Mouse (Mus musculus): ENCODE measurements around the gene Nhlh1.

Nhlh1 gene

DNA sequence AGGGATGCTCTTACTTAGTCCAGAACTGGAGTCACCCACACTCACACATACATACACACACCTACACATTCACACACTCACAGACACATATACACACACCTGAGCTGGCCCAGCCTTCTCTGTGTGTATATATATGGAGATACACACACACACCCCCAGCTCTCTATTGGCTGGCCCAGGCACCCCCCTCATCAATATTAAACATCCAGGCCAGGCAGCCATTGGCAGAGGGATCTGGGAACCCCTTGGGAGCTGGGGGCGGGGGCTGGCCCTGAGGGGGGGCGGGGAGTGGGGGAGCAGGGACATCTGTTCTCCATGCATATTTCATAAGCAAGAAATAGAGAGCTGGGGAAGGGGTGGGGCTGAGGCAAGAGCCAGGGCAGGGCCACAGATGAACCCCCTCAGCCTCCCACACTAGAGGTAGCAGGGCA is at the start of gene Nhlh1:
Gene Nhlh1, minus strand, starts transcription at position 83 of the 431 bp plus-strand sequence.
- in situ Hi-C loops (cut with MseI, MboI), result no loop called here

DNA sequence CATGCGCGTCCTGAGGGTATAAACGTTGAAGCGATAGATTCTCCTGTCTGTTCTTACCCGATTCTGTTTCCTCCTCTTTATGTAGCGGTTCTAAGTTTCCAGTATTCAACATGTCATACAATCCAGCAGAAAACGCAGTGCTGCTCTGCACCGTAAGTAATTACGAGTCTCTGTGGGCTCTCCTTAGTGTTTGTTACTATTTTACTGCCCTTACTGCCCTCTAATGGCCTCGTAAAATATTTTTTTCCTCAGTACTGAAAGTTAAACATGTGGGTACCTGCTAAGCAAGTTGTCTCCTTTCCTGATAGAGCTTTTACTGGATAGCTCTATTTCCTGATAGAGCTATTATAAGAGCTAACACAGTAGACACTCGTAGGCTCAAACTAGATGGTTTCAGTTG is 47.7 kb upstream of the Nhlh1 start:
- in situ Hi-C loops (cut with MseI, MboI), result no loop called here

DNA sequence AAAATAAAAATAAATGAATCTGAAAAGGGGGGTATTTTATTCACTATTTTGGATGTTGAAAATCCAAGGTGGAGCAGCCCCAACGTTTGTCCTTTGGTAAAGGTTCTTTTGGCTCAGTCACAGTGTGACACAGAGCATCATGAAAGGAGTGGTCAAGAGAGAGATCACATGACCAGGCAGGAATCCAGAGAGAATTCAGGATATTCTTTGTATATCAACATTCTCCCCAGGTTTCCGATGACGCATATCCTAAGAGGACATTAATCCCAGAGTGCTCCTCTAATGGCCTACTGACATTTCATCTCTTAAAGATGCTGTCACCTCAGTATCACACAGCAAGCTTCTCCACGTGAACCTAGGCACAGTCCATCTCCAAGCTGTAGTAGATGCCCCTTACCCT is 46.2 kb upstream of the Nhlh1 start:
- in situ Hi-C loops (cut with MseI, MboI), result no loop called here

DNA sequence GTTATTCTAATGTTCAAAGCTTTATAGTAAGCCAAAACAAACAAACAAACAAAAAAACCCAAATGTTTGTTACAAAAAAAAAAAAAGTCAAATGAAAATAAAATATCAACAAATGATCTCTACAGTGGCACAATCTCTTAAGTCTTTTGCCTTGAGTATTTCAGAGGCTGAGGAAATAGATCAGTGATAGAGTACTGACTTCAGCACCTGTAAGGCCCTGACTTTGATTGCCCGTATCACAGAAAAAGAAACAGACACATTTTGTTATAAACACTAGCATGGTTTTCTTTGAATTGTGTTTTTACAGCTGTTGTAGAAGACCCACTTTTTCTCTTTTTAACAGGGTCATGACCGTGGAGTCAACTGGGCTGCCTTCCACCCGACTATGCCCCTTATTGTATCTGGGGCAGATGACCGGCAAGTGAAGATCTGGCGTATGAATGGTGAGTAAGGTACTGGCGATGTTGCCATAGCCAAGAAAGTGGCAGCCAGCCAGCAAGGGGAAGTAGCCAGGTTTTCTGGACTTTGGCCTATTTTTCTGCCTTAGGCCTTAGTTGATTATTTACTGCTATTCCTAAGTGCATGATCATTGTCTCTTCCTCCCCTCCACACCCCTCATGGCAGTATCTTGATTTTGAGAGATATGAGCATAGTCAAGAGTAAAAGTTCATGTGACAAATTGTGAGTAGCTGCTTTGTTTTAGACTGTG is 42.1 kb upstream of the Nhlh1 start:
- in situ Hi-C loops (cut with MseI, MboI), result no loop called here

DNA sequence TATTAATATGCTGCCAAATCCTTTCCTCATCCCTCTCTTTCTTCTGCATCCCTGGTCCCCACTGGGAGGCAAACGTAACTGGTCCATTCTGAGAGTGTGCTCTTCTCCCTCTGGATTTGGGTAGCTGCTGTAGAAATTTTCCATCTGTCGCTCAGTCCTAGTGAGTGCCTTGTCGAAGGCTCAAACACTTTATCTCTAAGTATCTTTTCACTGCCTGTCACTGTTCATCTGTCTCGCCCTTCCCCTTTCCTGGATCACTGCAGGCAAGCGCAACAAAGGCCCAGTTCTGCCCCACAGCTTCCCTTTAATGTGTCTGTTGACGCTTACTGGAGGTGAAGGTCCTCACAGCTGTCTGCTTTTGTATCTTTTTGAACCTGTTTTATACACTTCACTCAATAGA is 37.8 kb upstream of the Nhlh1 start:
- in situ Hi-C loops (cut with MseI, MboI), result no loop called here

DNA sequence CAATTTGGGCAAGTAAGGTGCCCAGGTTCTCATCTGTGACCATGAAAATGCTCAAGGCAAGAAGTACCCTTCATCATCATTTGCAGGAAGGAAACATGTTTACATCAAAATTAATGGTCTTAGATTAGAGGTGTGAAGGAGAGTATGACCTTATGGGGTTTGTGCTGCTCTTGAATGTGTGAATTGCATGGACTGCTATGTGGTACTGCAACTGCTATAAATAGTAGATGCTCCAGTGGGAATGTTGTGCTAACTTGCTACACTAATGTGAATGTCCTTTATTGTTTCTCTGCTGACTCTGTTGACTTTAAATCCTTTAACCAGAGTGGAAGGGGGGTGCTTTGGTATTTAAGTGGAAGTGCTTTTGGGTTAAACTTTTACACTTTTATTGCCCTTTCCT is 36.9 kb upstream of the Nhlh1 start:
- in situ Hi-C loops (cut with MseI, MboI), result no loop called here

DNA sequence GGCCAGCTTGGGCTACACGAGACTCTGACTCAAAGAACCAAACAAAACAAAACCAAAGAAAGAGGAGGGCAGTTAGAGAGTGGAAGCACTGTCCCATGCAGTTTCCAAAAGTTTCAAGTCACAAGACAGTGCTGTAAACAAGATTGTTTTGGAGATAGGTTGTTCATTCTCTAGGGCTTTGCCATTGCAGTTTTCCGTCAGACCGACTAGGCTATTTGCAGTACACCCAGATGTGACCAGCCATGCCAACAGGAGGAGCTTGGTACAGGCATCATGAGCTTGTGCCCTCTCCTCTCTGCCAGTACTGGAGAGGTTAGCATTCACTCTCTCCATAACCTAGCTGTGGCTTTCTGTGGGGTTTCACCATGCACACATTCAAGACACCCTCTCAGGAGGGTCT is 36.1 kb upstream of the Nhlh1 start:
- in situ Hi-C loops (cut with MseI, MboI), result no loop called here

DNA sequence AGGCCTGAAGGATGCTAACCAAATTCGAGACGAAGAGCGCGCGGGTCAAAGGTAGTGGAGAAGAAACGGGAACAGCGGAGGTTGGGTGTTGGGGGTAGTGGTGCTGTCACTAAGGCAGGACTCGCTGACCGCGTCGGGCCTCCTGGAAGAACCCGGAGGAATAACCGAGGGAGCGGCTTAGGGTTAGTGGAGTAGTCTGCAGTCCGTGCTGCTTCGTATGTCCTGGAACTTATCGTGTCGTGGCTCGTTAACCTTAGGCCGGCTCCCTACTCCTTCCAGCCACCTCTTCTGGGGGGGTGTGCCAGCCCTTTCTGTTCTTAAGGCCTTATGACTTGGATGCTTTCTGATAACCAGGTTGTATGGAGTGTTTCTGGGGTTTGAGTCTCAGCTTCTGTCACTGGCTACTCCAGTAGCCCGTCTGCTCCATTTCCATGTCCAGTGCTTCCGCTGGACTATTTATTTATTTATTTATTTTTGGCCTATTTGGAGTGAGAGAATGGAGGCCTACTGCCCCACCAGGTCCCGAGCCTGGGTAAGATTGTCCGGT is 25.6 kb upstream of the Nhlh1 start:
- in situ Hi-C loops (cut with MseI, MboI), result no loop called here

DNA sequence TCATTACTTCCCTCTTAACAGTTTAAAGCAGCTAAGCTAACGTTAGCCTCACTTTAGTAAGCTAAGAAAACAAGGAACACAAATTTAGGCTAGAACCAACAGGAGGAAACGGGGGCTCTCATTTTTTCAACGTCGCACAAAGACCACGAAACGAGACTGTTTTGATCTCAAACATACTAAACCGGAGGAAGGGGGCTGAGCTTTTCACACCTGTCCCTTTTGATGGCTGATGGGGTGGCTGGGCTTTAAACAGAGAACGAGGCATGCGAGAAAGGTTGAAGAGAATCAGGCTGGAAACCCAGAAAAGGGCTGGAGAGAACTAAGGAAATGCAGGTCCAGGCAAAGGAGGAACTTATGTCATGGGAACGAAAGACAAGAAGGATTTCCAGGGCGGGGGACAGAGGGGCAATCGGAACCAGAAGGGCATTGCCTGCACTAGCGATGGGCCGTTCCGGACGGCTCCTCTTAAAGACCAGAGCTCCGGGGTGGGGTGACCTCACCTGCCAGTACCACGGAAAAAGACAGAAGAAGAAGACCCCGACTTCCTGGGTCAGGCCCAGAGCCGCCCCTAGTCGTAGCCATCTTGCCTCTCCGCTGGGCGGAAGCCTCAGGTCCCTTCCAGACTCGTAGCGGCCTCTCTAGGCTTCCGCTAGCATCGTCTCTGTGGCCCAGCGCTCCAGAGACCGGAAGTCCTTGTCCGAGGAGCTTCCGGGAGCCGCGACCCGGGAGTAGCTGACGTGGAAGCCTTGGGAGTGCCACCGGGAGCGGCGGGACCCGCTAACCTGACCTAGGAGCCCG is 24.9 kb upstream of the Nhlh1 start, which contains the start of the genes Copa and Ncstn:
Gene Copa, plus strand, starts transcription at position 429 of the 798 bp plus-strand sequence.
Gene Ncstn, minus strand, starts transcription at position 695 of the 798 bp plus-strand sequence.
- in situ Hi-C loops (cut with MseI, MboI), result no loop called here

DNA sequence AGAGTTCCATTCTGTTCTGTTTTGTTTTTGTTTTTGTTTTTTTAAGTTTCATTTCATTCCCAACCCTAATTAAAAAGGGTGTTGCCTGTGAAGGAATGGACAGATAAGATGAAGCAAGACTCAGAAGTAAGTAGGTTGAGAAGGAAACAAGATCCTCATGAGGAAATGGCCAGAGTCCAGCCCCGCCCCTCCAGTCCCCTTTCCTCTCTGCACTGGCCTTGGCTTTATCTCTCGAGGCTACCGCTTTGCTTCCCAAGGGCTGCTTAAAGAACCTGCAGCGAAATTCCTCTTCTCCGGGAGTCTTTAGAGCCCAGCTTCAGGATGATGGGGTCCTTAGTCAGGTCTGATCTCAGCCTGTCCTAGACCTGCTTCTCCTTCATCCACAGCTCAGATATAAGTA is 20.6 kb upstream of the Nhlh1 start:
- in situ Hi-C loops (cut with MseI, MboI), result no loop called here

DNA sequence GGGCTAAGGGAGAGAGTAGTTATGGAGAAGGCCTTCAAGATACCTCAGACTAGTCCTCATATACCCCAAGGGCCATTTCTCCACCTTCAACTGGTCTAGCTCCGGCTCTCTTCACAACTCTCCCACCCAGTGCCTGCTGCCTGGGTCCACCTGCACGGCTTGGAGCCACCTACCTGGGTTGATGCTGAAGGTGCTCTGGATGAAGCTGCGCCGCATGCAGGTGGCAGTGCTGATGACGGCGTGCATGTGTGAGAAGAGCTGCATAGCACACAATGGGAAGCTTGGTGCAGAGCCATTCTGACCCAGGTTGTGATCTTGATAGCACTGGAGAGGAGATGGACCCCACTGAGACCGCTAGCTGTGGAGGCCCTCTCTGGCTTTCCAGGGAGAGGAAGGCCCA is 15.2 kb upstream of the Nhlh1 start:
- in situ Hi-C loops (cut with MseI, MboI), result no loop called here

DNA sequence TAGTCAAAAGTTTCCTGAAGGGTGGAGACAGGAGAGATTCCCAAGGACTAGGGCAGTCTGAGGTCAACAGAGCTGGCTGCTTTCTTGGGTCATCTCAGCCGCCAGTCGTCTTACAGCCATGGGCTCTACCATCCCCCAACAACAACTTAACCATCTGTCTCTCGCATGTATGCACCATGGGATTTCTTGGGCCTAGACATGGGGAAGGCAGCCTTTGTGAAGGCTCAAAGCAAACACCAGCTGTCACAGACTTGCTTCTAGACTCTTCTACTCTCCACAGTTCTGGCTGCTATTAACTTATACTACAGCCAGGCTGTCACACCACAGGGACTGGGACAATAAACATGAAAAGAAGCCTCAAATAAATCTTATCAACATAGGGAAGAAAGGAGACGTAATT is 14.2 kb upstream of the Nhlh1 start:
- in situ Hi-C loops (cut with MseI, MboI), result no loop called here

DNA sequence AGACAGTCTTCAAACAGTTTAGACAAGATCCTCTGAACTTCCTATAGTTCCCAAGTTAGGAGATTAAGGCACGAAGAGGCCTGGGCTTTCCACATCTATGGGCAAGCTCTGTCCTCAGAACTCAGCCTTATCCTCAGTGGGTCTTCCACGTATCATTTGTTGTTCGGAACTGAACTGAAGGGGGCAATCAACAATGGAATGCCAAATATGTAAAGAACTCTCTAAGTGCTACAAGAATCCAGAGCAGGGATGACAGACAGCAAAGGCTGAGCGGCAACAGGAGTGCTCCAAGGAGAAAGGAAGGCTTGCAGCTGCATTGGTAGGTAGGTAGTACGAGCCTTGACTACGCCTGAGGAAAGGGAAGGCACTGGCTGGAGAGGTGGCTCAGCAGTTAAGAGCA is 12.9 kb upstream of the Nhlh1 start:
- in situ Hi-C loops (cut with MseI, MboI), result no loop called here

DNA sequence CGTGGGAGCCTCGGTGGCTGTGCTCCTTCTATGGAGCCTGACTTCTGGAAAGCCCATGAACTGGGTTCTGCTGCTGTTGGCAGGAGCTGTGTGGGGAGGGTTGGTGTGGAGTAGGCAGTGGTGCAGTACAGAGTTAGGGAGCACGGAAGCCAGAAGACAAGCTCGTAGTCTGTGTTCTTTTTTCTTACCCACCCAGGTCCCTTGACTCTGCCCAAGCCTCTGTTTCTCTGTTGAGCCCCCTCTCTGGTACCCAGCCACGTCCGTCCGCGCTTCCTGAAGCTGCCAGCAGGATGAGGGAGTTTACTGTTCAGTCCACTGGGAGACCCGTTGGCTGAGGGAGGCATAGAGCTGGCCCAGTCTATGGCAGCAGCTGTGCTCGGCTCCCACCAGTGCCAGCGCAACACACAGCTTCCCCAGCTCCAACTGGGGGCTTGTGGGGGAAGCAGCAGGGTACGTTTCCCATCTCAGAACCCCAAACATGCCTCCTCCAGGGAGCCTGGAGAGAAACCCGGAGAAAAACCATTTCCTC is 7.3 kb upstream of the Nhlh1 start:
- in situ Hi-C loops (cut with MseI, MboI), result no loop called here

DNA sequence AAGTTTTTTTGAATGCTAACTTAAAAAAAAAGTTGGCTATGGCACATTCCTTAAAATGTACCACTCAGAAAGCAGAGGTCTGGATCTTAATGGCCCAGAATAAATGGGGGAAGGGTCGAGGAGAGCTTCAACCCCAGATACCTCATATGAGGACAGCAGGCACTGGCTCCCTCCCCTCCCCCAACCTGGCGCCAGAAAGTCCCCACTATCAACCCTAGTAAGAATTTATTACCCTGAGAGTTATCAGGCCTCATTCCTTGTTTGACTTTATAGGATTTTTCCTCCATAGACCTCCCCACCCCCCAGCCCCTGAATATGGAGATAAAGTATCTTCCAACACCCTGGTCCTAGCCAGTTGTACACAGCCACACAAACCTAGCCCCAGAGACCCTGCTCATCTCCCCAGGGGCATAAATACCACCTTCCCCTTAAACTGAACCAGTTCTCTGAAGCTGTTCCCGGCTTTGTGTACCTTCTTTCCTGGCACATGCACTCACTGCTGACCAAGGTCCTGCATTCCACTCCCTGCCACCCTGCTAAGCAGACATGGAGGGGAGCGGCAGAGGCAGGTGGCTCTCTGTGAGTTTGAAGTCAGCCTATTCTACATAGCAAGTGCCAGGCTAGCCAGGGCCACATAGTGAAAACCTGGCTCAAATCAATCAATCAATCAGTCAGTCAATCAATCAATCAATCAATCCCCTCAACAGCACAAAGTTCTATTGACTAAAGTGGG is 6.1 kb upstream of the Nhlh1 start:
- in situ Hi-C loops (cut with MseI, MboI), result no loop called here

DNA sequence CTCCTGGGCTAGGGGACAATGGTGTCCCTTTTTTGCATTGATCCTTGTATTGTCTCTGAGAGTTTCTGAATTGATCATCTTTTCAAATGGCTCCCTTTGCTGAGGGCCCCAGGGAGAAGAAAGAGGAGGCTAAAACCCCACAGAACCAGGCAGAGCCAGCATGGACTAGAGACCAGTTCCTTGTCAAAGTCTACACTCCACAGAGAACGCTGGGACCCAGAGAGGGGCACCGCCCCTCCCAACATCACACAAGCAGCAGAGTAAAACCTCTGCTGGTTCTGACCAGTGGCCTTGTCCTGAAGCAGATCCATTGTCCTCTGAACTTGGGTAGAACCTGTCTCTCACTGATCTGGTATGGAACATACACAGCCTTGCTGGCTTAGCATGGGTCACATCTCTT is 4.7 kb upstream of the Nhlh1 start:
- in situ Hi-C loops (cut with MseI, MboI), result no loop called here

DNA sequence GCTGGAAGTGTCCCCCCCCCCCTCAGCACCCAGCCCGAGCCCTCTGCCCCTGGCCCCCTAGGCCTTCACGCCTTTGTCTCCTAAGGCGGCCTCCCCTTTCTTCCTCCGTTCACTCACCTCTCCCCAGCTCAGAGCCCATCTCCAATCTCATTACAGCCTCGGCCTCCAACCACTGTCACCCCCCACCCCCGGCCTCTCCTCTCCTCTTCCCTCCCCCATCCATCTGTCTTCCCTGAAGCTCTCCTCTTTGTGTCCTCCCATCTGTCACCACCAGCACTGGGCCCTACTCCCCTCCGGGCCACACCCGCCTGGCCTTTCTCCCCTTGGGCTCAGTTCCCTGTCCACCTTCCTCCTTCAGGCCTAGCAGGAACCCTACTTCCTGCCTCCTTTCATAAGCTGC is 3.8 kb upstream of the Nhlh1 start:
- in situ Hi-C loops (cut with MseI, MboI), result no loop called here

DNA sequence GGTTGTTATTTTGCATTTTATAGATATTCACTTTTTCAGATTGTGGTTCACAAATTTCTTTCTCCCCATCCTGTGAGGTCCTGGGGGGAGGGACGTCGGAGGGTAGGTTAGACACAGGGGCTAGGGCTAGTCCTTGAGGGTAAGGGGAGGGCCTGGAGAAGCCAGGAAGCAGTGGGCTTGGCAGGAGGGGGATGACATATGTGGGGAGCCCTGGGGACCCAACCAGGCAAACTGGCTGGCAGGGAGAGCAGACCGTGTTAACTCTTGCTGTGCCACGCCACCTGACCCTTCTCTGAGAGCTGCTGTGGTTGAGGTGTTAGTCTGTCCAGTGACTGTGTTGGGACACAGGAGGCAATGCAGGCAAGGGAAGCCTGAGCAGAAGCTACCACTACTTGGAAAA is 3.3 kb upstream of the Nhlh1 start:
- in situ Hi-C loops (cut with MseI, MboI), result no loop called here

DNA sequence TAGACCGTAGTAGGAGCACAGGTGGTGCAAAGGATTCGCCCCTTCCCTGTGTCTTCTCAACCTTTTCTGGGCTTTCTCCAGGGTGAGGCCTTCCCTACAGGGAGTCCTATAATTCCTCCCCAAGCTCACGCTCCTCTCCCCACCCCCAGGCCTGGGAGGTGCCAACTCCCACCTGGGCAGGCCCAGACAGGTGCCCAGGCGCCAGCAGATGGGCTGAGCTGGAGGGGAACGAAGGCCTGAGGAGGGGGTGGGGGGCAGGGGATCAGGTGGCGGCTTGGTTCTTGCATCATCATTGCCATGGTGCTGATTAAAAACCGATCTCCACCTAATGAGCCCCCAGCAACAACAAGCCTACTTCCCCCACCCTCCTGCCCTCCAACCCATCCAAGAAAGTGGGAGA is 1.5 kb upstream of the Nhlh1 start:
- in situ Hi-C loops (cut with MseI, MboI), result no loop called here

DNA sequence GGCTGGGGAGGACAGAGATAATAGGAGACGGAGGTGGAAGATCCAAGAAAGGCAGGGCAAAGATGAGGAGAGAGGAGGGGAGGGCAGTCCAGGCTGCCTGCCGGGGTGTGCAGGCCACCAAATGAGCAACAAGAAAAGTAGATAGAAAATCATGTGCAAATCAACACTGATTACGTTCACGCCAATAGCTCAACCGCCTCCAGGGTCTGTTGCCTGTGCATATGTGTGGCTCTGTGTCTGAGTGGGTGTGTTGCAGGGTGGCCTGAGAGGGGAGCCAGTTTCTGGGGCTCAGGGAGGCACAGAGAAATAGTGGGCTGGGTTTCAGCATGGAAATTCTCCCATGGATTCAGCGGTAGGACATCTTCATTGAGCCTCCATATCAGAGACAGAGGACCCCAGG is 948 bp upstream of the Nhlh1 start:
- in situ Hi-C loops (cut with MseI, MboI), result no loop called here

DNA sequence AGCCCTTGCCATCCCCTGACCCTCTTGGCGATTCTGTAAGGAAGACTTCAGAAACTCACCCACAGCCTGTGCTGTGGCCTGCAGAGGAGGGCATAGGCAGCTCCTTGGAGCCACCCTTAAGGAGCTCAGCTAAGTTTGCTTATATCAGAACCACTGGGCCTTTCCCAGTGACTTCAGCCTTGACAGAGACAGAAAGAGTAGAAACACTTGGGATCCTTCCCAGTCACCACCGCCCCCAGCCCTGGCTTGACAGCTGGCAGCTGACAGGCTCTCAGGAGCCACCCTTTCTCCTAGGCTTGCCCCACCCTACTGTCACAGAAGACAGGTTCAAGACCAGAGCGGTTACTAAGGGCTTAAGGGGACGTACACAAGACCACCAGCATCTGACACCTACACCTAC is 1.1 kb downstream of the Nhlh1 start:
- in situ Hi-C loops (cut with MseI, MboI), result no loop called here
